Mouse (Mus musculus) urinary bladder, adult 18-20 months (tissue): Measurements from ENCODE around the gene Tfcp2.

Source experiments
- DNase-seq, 2 experiments: peaks; one replicate each; pipeline ENCODE4 v3.0.0; 2022; ENCODE audit warnings: low spot score in 2 of 2, mixed read lengths in 2 of 2

Gene Tfcp2

GRCm38 (mm10) chr15:100551326-100552307 lies at the start of gene Tfcp2:
TSS of gene Tfcp2 (minus strand) at chr15:100552008.
- peak; percentile 96 to 99 for DNase-seq

- no peak for DNase-seq
Measured at GRCm38 (mm10) chr15:100600696-100601272, 49.0 kb upstream of the Tfcp2 start.

GRCm38 (mm10) chr15:100600047-100600695 lies 48.4 kb upstream of the Tfcp2 start:
- peak; percentile 49 to 55 for DNase-seq

GRCm38 (mm10) chr15:100599276-100600046 lies 47.7 kb upstream of the Tfcp2 start, which contains the start of gene Pou6f1:
TSS of gene Pou6f1 (minus strand) at chr15:100599984.
- DNase-seq: peak; percentile 33 to 53

- peak; percentile 29 to 50 for DNase-seq
Measured at GRCm38 (mm10) chr15:100598883-100599275, 47.1 kb upstream of the Tfcp2 start.

GRCm38 (mm10) chr15:100598287-100598882 lies 46.6 kb upstream of the Tfcp2 start:
- DNase-seq: no peak

GRCm38 (mm10) chr15:100592817-100593216 lies 41.0 kb upstream of the Tfcp2 start:
- no peak for DNase-seq

DNA sequence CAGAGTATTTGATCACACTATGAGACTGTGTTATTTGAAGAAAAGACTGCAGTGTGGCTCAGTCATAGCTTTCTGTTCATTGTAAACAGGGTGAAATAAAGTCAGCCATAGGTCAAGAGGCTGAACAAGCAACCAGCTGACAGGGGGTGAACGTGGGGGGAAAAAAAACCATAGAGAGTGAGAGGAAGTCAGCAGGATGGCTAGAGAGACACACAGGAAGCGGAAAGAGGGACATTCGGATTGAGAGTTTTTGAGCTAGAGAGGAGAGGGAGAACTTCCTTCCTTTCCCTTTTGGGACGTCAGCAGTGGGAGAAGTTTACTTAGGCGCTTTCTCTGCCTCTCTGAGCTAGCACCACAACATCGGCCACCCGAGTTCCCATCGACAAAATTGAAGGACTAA lies 38.6 kb upstream of the Tfcp2 start:
- DNase-seq: no peak

DNA sequence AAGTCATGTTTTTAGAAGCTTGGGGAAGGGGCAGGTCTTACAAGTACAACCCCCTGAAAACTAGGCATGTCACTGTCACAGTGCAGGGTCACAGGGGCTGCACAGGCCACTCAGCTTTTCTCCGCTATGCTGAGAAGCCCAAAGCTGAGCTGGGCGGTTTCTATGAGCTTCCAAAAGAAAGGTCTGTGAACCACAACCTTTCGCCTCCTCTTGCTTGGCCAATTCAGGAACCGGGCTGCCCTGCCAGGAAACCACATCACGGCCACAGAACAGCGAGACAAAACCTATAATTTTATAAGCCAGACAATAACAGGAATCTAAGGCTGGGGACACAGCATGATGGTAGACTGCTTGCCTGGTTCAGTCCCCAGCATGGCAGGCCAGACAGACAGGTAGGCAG lies 36.5 kb upstream of the Tfcp2 start:
- DNase-seq: no peak

GRCm38 (mm10) chr15:100587166-100587565 lies 35.4 kb upstream of the Tfcp2 start:
- DNase-seq: no peak

DNA sequence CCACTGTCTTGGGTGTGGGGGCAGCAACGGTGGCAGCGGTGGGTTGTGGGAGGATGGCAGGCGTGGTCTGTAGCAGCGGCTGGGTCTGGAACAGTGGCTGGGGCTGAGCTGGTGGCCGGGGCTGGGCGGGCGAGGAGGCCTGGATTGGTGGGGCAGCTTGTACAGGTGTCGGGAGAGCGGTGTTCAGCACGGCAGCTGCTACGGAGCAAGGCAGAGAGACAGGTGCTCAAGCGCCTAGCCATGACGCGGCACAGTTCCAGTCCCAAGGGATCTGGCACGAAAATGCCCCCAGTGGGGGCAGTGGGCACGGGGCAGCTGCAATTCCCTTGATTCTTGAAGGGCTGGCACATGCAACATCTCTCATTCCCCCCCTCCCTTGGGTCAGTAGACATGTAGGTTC lies 34.1 kb upstream of the Tfcp2 start:
- no peak for DNase-seq

DNA sequence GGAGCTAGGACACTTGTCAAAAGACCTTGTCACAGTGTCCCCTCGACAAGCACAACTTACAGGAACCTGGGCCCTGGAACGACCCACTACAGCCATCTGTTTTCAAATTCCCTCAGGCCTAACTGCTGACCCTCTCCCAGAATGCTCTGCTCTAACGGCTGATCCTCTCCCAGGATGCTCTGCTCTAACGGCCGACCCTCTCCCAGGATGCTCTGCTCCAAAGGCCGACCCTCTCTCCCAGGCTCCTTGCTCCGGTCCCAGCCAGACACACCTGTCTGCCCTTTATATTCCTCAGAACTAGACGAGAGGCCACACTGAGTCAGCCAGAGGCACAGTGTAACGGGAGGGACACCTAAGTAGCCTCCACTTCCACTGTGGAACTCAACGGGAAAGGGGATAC lies 28.3 kb upstream of the Tfcp2 start:
- no peak for DNase-seq

DNA sequence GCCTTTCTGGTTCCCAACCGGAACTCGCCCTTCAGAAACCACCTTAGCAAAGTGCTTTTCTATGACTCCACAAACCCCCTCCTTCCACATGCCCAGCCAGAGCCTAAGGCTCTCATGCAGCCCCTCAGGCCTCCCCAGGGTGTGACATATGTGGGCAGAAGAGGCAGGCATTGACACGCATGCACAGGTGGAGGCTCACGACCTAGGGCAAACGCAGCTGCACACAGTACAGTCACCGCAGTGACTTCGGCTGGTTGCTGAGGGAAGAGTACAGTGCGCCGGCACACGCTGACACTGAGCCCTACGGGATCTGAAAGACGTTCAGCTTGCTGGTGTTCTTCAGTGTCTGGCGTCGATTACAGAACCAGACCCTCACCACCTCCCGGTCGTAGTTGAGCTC lies 26.2 kb upstream of the Tfcp2 start:
- DNase-seq: no peak

GRCm38 (mm10) chr15:100576810-100577209 lies 25.0 kb upstream of the Tfcp2 start:
- no peak for DNase-seq

- DNase-seq: no peak
Measured at GRCm38 (mm10) chr15:100576392-100576791, 24.6 kb upstream of the Tfcp2 start.

DNA sequence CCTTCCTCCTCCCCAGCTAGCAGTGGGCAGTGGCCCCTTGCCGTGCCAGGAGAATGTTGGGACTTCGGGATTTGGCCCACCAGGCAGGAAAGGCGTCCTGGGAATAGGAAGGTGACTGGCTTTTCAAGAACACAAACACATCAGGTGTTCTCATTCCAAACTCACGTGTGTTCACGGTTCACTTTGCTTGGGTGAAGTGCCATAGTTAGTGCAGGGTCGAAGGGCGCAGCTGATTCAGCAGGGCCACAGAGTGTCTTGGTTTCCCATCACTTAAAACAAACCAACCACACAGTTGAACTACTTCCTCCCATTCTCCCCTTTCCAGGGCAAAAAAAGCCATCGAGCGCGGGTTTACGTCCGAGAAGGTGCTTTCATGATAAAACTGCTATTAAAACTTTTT lies 23.6 kb upstream of the Tfcp2 start:
- DNase-seq: no peak

GRCm38 (mm10) chr15:100574378-100574777 lies 22.6 kb upstream of the Tfcp2 start:
- no peak for DNase-seq

- no peak for DNase-seq
Measured at GRCm38 (mm10) chr15:100573946-100574345, 22.1 kb upstream of the Tfcp2 start.

DNA sequence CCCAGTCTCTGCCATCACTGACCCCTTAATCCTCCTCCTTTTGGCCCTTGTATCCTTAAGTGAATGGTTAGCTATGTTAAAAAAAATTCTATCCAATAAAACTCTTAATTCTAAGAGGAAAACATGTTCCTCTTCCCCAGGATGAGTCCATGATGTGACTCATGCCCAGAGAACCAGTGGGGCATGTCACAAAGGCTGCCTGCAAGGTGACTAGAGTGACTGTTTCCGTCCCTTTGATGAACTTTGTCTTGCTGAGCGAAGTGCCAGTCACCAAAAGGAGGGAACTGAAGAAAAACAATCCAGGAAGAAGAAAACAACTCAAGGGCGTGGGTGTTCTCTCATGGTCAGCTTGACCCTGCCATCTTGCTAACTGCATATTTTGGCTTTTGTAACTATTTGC lies 17.4 kb upstream of the Tfcp2 start:
- no peak for DNase-seq

DNA sequence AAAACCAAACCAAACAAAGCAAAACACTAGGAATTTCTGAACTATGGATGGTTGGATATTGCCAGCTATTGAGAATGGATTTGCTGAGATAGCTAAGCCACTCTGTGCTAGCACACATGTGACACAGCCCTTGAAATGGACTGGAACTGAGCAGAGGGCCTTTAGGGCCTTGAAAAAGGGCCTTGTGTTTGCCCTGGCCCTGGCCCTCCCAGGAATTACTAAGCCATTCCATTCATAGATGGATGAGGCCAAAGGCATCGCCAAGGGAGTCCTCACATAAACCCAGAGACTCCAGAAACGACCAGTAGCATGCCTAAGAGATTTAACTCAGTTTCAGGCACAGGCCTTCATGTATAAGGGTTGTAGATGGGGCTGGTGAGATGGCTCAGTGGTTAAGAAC lies 14.7 kb upstream of the Tfcp2 start:
- DNase-seq: no peak

DNA sequence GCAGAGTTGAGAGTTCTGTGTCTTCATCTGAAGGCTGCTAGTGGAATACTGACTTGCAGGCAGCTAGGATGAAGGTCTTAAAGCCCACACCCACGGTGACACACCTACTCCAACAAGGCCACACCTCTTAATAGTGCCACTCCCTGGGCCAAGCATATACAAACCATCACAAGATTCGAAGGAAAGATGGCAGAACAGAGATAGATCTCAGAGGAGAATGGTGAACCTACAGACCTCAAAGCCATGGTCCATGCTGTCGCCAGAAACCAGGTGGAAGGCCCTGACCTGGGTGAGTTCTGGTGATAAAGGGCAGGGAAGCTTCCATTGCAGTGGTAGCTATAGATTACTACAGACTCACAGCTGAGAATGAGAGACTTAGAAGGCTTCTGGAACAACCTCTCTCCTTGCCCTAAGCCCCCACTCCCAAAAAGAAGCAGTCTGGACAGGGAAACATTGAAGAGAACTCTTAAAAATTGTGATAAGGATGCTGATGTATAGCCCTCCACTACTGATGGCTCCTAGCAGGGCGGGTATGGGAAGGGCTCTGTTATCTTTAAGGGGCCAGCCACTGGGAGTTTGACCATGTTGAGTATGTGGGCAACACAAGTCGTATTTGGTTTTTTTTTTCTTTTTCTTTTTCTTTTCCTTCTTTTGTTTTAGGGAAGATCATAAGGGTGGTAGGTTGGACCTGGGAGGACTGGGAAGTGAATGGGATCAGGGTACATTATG lies 6.1 kb upstream of the Tfcp2 start:
- no peak for DNase-seq
